Mouse (Mus musculus) limb, embryonic 15.5 days (tissue): ENCODE results near the gene Tmem253. TPM values are rescaled to one million over a fixed set of nuclear protein-coding genes. Genes with fewer than 3 reads are reported as not detected.

Experiments used
- ATAC-seq: fragments of 200-750 bp; cut with Nextera tagmentation; 2 replicates; pipeline ENCODE4 v1.8.0; 2017; ENCODE audit warnings: low read depth, moderate TSS enrichment; ENCODE audit not compliant: insufficient number of reproducible peaks, low FRiP score, low TSS enrichment
- H3K27ac ChIP-seq: fragments of 300-500 bp; sonication (generic); 2 replicates; pipeline ENCODE4 v1.5.1; 2015; ENCODE audit warnings: moderate library complexity, mild to moderate bottlenecking, inconsistent platforms
- H3K27me3 ChIP-seq: fragments of 300-500 bp; sonication (generic); 2 replicates; pipeline ENCODE4 v1.6.1; 2015; ENCODE audit warnings: inconsistent platforms
- H3K36me3 ChIP-seq: fragments of 300-500 bp; sonication (generic); 2 replicates; pipeline ENCODE4 v1.6.1; 2015; ENCODE audit warnings: inconsistent platforms
- H3K4me1 ChIP-seq: fragments of 300-500 bp; sonication (generic); 2 replicates; pipeline ENCODE4 v1.6.1; 2015; ENCODE audit warnings: inconsistent platforms
- H3K4me2 ChIP-seq: fragments of 300-500 bp; sonication (generic); 2 replicates; pipeline ENCODE4 v1.6.1; 2015; ENCODE audit warnings: mild to moderate bottlenecking, inconsistent platforms
- H3K4me3 ChIP-seq: fragments of 300-500 bp; sonication (generic); 2 replicates; pipeline ENCODE4 v1.5.1; 2015; ENCODE audit warnings: mild to moderate bottlenecking, inconsistent platforms
- H3K9ac ChIP-seq: fragments of 300-500 bp; sonication (generic); 2 replicates; pipeline ENCODE4 v1.6.1; 2015; ENCODE audit warnings: inconsistent platforms
- H3K9me3 ChIP-seq: fragments of 300-500 bp; sonication (generic); 2 replicates; pipeline ENCODE4 v1.6.1; 2016; ENCODE audit warnings: inconsistent platforms
- WGBS: fragments of 180-500 bp; shearing (Covaris S2); methylation state at CpG from one replicate; pipeline ENCODE4 v1.1.7; 2015; 5-methylcytosine and 5-hydroxymethylcytosine counted together
- polyA plus RNA-seq: library from polyadenylated mRNA; unstranded; fragments of >200 nt; fragmentation: Nextera tagmentation; extraction: Ambion mirVana; gene quantifications from 2 replicates; pipeline ENCODE4 v1.2.1, GENCODE M21; 2015

Tmem253 gene
- 0.29 and 0.37 TPM in 2 replicates for polyA plus RNA-seq

DNA sequence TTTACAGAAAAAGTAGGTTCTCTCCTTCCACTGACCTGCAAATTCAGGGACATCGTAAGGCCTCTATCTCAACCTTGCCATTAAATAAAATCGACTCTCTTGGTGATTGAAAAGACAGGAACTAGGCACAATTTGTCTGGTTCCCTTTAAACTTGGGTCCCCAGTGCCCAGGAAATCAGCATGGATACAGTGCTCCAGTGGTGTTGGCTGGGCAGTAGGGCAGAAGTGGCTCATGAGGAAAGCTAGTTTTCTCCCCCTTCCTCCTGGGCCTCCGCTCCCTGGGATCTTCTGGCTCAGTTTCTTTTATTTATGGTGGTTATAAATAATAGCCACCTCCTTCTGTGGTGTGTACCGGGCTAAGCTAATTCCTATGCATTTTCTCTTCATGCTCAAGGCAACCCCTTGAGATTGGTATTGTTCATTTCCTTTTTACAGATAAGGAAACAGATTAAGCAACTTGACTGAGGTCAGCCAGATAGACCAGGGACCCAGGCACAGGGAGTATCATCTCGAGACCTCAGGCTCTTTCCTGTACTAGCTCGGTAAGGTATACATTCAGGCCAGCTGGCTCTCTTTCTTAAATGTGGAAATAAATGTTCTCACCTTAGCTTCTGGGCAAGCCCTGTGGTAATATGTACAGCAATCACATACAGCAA, at the start of gene Tmem253:
Gene Tmem253, plus strand, starts transcription at position 214 of the 656 bp plus-strand sequence.
- Histone ChIP-seq H3K36me3 (no peaks in the 10 kb centered on the region), H3K9me3 (no peaks in the 10 kb centered on the region), H3K27me3 (no peaks in the 10 kb centered on the region), H3K9ac (peak within 1 kb of the TSS; percentile 69), H3K27ac (peak within 1 kb of the TSS; percentile 91), H3K4me3 (peak within 1 kb of the TSS; percentile 66), H3K4me1 (peaks cover 37% of the 10 kb centered on the region), H3K4me2 (peak within 1 kb of the TSS; percentile 61)
- 28% methylated on average over 6 of the region's 6 CpGs for WGBS
- no peak for ATAC-seq

GRCm38 (mm10) chr14:51967400-51967799, 48.1 kb upstream of the Tmem253 start:
- Histone ChIP-seq H3K9me3 (no peaks in the 10 kb centered on the region), H3K4me1 (no peaks in the 10 kb centered on the region)

DNA sequence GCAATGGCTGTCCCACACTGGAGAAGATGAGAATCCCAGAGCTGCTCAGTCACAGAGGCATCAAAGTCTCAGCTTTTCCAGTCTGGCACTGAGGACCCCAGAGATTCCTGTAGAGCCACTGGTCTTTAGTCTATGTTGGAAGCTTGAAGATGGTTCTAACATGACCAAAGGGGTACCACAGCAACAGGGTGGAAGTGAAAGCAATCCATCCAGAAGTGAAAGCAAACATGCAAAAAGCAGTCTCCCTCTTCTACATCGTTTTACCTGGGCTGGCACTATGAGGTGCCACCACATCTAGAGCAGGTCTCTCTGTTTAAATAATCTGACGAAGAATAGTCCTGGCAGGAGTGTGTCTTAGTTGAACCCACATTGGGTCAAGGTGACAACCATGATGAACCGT, 36.2 kb upstream of the Tmem253 start:
- no peak overlapping the region for H3K27ac ChIP-seq

More at GRCm38 (mm10) chr14:51967400-51967799, 48.1 kb upstream of the Tmem253 start:
- no peak overlapping the region for H3K4me2 ChIP-seq
- no peaks in the 10 kb centered on the region for H3K36me3 ChIP-seq
- H3K27me3 ChIP-seq, result no peaks in the 10 kb centered on the region
- H3K4me3 ChIP-seq, result no peak overlapping the region
- 57% methylated on average over 3 of the region's 3 CpGs for WGBS
- H3K9ac ChIP-seq, result no peak overlapping the region
- no peak for ATAC-seq
- no peak overlapping the region for H3K27ac ChIP-seq

GRCm38 (mm10) chr14:51983251-51983650, 32.2 kb upstream of the Tmem253 start:
- no peaks in the 10 kb centered on the region for H3K9me3 ChIP-seq
- no peak overlapping the region for H3K9ac ChIP-seq
- H3K27me3 ChIP-seq, result no peaks in the 10 kb centered on the region
- H3K27ac ChIP-seq, result 0 out of 2 replicates have a peak overlapping the region, but pooled peaks have one; percentile 97
- WGBS, result 59% methylated on average over 4 of the region's 4 CpGs
- H3K4me1 ChIP-seq, result peaks cover 31% of the 10 kb centered on the region
- H3K4me3 ChIP-seq, result no peak overlapping the region
- H3K4me2 ChIP-seq, result no peak overlapping the region
- peaks cover 15% of the 10 kb centered on the region for H3K36me3 ChIP-seq
- ATAC-seq, result no peak

More for the DNA sequence above, 36.2 kb upstream of the Tmem253 start:
- H3K4me2 ChIP-seq, result no peak overlapping the region
- no peaks in the 10 kb centered on the region for H3K36me3 ChIP-seq
- no peak for ATAC-seq
- H3K9ac ChIP-seq, result no peak overlapping the region
- no peak overlapping the region for H3K4me3 ChIP-seq
- H3K9me3 ChIP-seq, result no peaks in the 10 kb centered on the region
- peaks cover 8% of the 10 kb centered on the region for H3K4me1 ChIP-seq
- whole genome bisulfite sequencing, result 89% methylated on average over 3 of the region's 3 CpGs
- H3K27me3 ChIP-seq, result no peaks in the 10 kb centered on the region

DNA sequence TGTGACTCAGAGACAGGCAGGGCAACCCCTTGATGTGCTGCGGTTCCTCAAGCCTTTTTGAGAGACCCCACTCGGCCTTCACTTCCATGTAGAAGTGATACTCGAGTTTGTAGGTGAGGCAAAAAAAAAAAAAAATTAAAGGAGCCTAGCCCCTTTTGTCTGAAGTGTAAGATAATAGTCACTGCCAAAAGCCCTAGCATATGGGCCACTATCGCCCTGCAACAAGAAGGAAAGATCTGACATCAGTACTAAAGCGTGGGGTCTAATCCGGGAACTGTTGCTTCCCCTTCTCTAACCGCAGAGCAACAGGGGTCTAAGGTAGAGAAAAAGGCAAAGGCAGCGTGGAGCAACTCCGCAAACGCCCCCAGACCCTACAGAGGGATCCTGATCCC, 31.6 kb upstream of the Tmem253 start:
- 13% methylated on average over 10 of the region's 10 CpGs for WGBS
- Histone ChIP-seq H3K27me3 (no peaks in the 10 kb centered on the region), H3K9ac (peak overlapping the region; percentile 86), H3K27ac (peak overlapping the region; percentile 97), H3K36me3 (peaks cover 21% of the 10 kb centered on the region), H3K4me3 (peak overlapping the region; percentile 77), H3K9me3 (no peaks in the 10 kb centered on the region), H3K4me2 (peak overlapping the region; percentile 65), H3K4me1 (peaks cover 36% of the 10 kb centered on the region)
- no peak for ATAC-seq

DNA sequence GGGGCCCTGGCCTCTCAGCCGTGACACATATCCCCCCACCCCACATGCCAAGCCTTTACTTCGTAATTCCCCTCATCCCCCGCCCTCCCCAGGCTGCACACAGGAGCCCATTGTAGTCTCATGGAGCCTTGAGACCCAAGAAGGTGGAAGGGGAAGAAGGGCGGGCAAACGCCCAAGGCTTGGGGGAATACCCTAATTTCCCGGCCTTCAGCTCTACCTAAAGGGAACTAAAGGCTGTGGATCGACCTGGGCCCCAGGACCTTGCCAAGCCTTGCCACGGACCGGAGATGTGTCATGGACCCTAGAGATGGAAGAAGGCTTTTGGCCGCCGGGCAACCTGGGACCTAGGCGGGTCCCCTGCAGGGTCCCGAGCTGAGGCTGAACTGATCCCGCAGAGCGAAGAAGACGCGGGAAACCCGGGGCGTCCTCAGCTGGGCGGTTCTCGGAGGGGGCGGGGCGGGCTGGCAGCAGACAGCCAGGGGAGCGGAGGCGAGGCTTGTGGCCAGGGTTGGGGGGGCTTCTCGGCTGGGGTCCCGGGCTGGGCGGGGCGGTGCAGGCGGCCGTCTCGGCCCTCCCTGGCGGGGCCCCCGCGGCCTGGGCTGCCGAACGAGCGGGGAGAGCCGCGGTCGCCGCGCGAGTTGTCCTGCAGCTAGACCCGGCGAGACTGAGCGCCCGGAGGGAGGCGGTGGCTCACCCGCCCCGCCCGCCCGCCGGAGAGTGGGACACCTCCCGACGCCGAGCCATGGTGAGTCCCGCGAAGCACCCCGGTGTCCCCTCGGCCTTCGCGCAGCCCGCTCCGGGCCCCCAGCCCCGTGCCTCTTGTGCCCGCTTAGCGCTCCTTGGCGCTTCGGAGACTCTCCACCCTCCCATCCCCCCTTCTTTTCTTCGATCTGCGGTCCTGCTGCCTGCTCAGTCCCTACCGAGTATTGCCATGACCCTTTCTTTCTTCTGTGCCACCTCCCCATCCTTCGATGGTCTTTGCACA, 30.9 kb upstream of the Tmem253 start, which contains the start of gene Arhgef40:
Gene Arhgef40, plus strand, starts transcription at position 473 of the 985 bp plus-strand sequence.
- under 1% methylated on average over 47 of the region's 74 CpGs for WGBS
- peak within 1 kb of the TSS; percentile 77 for H3K4me3 ChIP-seq
- H3K36me3 ChIP-seq, result peaks cover 28% of the 10 kb centered on the region
- peak; percentile 87 for ATAC-seq
- H3K9me3 ChIP-seq, result no peaks in the 10 kb centered on the region
- H3K27me3 ChIP-seq, result no peaks in the 10 kb centered on the region
- H3K4me1 ChIP-seq, result peaks cover 42% of the 10 kb centered on the region
- H3K27ac ChIP-seq, result peak within 1 kb of the TSS; percentile 97
- peak within 1 kb of the TSS; percentile 65 for H3K4me2 ChIP-seq
- peak within 1 kb of the TSS; percentile 86 for H3K9ac ChIP-seq

DNA sequence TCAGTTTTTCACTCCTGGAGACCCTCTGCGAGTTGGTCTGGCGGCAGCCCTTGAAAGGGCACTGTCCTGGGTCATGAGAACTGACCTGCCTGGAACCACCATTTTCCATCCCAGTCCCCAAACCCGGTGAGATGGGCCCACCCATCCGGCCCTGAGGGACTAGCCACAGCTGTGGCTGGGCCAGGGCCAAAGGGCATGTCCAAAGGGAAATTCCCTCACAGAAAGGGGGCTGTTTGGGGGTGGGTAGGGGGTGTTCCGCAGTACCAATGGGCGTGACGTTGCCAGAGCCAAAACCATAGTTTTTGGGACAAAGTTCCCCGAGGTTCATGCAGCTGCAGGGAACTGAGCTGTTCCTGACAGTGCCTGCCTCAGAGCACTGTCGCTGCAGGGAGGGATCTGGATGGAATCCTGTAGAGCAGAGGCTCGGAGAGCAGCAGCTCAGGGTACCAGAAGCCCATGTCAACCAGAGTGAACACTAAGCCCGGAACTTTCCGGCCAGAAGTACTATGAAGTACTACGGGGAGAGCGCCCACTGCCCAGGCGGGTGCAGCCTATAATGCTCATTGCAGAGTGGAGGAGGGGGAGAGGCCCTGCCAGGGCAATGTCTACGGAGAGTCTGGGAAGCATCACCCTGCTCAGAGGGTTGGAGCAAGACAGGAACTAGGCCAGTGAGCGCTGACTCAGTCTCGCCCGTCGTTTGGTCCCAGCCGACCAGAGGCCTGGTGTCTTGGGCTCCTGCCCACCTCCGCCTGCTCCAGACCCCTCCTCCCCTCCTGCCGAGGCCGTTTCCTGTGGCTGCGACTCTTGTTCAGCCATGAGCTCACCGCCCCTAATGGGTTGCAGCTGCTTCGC, 29.9 kb upstream of the Tmem253 start:
- peaks cover 37% of the 10 kb centered on the region for H3K36me3 ChIP-seq
- H3K9me3 ChIP-seq, result no peaks in the 10 kb centered on the region
- peak; percentile 81 for ATAC-seq
- H3K4me1 ChIP-seq, result peaks cover 45% of the 10 kb centered on the region
- peak overlapping the region; percentile 65 for H3K4me2 ChIP-seq
- H3K9ac ChIP-seq, result peak overlapping the region; percentile 86
- H3K27me3 ChIP-seq, result no peaks in the 10 kb centered on the region
- H3K27ac ChIP-seq, result peak overlapping the region; percentile 97
- WGBS, result under 1% methylated on average over 27 of the region's 27 CpGs
- peak overlapping the region; percentile 77 for H3K4me3 ChIP-seq

DNA sequence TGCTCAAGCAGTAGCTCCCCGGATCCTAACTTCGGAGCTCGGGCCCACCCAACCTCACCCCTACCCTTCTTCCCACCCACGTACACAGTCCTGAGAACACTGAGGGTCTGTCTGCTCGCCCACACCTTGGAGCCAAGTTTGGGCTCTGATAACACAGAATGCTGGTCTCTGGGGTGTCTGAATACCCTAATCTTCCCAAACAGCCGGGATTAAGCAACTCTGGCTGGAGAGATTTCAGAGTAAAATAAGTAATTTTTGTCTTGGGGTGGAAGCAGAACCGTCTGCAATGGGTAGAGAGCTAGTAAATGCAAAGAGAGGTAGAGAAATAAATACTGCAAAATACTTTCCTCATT, 29.3 kb upstream of the Tmem253 start:
- H3K4me3 ChIP-seq, result peak overlapping the region; percentile 77
- no peaks in the 10 kb centered on the region for H3K9me3 ChIP-seq
- H3K4me1 ChIP-seq, result peaks cover 45% of the 10 kb centered on the region
- H3K4me2 ChIP-seq, result peak overlapping the region; percentile 65
- WGBS, result 8% methylated on average over 7 of the region's 7 CpGs
- peak overlapping the region; percentile 86 for H3K9ac ChIP-seq
- peaks cover 44% of the 10 kb centered on the region for H3K36me3 ChIP-seq
- no peak for ATAC-seq
- H3K27ac ChIP-seq, result peak overlapping the region; percentile 97
- H3K27me3 ChIP-seq, result no peaks in the 10 kb centered on the region

- peaks cover 45% of the 10 kb centered on the region for H3K4me1 ChIP-seq
- H3K9me3 ChIP-seq, result no peaks in the 10 kb centered on the region
- peak overlapping the region; percentile 65; the same call in 1 of the 2 replicates for H3K4me2 ChIP-seq
- H3K27me3 ChIP-seq, result no peaks in the 10 kb centered on the region
- no peak overlapping the region for H3K9ac ChIP-seq
- H3K4me3 ChIP-seq, result no peak overlapping the region
- H3K27ac ChIP-seq, result no peak overlapping the region
- 79% methylated on average over 6 of the region's 6 CpGs for WGBS
- ATAC-seq, result no peak
- peaks cover 54% of the 10 kb centered on the region for H3K36me3 ChIP-seq
These were observed 28.3 kb upstream of the Tmem253 start for GRCm38 (mm10) chr14:51987177-51987576.

DNA sequence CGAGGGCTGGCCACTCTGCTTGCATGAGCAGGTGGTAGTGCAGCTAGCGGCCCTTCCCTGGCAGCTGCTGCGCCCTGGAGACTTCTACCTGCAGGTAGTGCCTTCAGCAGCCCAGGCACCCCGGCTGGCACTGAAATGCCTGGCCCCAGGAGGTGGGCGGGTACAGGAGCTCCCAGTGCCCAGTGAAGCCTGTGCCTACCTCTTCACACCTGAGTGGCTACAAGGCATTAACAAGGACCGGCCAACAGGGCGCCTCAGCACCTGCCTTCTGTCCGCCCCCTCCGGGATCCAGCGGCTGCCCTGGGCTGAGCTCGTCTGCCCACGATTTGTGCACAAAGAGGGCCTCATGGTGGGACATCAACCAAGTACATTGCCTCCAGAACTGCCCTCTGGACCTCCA, 26.7 kb upstream of the Tmem253 start:
- Histone ChIP-seq H3K36me3 (peaks cover 65% of the 10 kb centered on the region), H3K4me3 (no peak overlapping the region), H3K9ac (no peak overlapping the region), H3K4me2 (no peak overlapping the region), H3K9me3 (no peaks in the 10 kb centered on the region), H3K27ac (no peak overlapping the region), H3K4me1 (peaks cover 42% of the 10 kb centered on the region), H3K27me3 (no peaks in the 10 kb centered on the region)
- ATAC-seq, result no peak
- 77% methylated on average over 12 of the region's 12 CpGs for WGBS

DNA sequence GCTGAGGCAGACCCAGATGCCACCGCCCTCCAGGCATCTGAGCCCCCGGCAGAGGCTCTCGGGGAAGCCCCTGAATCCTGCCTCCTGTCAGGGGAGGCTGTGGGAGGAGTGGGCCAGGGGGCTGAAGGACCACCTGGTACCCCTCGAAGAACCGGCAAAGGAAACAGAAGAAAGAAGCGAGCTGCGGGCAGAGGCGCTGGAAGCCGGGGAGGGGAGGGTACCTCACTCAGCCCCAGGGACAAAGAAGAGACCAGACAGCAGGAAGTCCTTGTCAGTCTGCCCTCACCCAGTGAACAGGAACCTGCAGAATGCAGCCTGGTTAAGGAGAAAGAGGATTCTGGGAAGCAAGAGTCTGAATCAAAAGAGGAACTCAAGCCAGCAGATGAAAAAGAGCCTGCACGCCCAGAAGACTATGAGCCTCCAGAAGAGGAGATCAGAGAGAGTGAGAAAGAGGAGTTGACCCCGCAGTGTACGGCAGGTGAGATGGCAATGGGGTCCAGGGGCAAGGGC, 25.9 kb upstream of the Tmem253 start:
- H3K27me3 ChIP-seq, result no peaks in the 10 kb centered on the region
- H3K9me3 ChIP-seq, result no peaks in the 10 kb centered on the region
- H3K4me2 ChIP-seq, result no peak overlapping the region
- H3K36me3 ChIP-seq, result peaks cover 73% of the 10 kb centered on the region
- no peak for ATAC-seq
- no peak overlapping the region for H3K9ac ChIP-seq
- WGBS, result 71% methylated on average over 12 of the region's 12 CpGs
- peaks cover 36% of the 10 kb centered on the region for H3K4me1 ChIP-seq
- H3K27ac ChIP-seq, result no peak overlapping the region
- H3K4me3 ChIP-seq, result no peak overlapping the region
